Mouse (Mus musculus): ENCODE results near the gene Ociad1.

Gene Ociad1

DNA sequence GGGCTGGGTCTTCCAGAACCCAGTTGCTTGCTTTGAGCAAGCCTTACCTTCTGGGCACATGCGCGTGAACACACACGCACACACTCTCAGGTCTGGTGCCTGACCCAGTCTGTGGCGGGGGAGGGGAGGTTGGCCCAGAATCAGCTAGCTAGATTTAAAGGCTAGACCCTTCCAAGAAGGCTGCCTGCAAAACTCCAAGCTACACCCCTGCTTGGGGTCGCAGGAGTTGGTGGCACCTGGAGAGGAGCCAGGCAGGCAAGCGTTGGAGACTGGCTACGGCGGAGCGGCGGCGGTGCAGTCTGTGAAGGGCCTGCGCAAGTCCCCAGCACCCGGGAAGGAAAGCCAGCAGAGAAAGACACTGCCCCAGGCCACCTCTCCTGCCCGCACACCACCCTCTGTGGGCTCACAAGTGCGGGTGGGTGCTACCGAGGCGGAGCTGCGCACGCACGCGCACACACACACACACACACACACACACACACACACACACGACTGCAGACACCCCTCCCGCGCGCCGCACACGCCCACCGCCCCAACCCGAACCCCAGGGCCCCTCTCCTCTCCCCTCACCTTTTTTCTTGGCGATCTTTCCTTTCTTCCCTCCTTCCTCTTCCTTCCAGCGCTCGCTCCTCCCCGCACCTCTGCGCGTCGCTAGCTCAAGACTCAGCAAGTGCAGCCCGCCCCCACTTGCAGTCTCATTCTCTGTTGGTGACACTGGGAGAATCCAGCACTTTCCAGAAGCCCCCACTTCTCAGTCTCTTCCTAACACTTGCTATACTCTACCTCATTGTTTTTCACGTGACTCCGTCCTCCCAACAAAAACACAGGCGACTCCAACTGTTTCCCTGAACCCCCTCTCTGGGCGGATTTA is 45.6 kb downstream of the Ociad1 start:
- DNase-seq (ENCODE audit: inconsistent ontology term) = peak; percentile 46

DNA sequence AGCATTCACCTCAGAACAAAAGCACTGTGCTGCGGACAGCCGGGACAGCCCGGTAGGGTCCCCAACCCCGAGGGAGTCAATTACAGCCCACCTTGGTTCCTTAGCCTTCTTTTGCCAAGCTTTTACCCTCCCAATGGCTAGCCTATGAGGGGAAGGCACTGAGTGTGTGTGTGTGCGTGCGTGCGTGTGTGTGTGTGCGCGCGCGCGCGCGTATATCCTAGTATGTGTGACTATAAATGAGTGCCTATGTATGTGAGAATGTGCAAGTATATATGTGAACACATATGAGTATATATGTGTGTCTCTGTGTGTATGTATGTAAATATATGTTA is 46.2 kb downstream of the Ociad1 start:
- peak; percentile 45 for DNase-seq (ENCODE audit: inconsistent ontology term)

DNA sequence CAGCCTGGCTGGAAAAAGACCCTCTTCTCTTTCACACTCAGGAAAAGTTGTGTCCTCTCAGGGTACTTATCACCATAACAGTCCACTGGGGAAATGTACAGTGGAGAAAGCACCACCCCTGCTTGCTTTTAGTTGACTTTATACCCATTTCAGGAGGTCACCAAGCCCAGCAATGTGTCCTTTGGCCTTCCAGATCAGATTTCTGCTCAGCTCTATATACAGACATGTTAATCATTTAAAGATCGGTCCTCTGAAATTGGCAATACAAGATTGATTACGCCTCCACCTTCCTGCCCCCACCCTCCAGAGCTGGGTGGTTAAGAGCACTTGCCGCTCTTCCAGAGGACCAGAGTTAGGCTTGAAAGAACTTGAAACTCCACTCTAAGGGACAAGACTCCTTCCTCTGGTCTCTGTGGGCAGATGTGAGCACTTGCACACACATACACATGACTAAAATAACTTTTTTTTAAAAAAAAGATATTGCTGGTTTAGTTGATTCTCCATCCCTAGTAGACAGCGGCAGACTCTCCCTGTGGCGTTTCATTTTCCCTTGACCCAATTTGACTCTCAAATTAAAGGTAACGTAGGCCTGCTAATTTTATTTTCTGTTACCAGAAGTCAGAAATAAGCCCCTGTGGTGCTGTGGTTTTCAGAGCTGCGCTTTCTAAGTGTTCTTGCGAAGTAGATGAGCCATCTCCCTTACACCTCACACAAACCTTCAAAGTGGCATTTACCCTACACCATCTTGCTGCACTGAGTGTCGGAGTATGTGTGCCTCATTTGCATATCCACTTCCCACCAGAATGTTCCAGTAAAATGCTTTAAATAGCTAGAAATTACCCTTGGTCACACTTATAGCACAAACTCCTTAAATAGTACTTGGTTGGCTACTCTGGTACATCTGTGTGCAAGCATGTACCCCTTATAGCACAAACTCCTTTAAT is 47.5 kb downstream of the Ociad1 start:
- no peak for DNase-seq (ENCODE audit: inconsistent ontology term)

DNA sequence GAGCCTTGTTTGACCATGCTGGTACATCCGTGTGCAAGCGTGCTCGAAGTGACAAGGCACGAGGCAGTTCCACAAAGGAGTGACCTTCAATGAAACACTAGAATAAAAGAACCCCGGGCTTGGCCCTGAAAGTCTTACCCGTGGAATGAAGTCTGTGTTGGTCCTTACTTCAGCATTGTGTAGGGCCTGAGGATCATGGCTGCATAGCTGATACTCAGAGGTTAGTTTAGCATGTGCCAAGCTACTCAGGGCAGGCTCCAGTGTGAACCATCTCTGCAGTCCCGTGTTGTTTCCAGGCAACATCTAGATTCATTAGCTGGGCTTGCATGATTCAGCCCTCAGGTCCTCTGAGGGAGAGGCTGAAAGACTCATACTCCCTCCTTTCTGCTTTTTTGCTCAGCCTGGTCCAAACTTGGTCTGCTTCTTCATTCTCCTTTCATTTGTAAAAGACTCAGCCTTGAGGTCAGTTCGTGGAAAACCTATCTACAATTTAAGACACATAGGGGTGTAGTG is 48.2 kb downstream of the Ociad1 start, which contains the start of gene Ociad2:
Gene Ociad2 (minus strand): TSS at position 306 of the 513 bp plus-strand sequence.
- no peak for DNase-seq (ENCODE audit: inconsistent ontology term)

DNA sequence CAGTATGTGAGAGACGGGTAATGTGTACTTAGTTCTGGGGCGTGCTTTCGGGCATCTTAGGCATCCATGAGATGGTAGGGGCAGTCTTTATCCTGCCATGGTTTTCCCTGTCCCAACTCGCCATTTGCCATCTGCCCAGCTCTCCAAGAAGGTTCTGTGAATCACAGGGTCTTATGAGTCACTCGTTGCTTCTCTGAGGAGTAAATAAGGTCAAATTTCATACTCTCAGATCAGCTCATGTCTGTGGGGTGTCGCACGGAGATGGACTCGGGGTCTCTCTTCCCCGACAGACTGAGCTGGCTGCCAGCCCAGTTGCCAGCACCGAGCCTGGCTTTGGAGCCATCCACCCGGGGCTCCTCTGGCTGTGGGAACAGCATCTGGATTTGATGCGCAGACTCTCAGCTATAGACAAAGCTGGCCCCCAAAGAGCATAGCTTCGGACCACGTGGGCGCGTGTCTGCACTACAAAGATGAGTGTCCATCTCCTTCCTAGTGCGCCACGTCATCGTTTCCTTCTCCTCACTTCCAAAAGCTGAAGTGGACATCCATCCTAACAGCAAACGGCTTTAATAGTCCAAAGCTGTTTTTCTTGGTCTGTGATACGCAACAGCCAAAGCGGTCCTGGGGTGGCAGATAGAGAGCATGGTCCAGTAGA is 50.2 kb downstream of the Ociad1 start:
- no peak for DNase-seq (ENCODE audit: inconsistent ontology term)

DNA sequence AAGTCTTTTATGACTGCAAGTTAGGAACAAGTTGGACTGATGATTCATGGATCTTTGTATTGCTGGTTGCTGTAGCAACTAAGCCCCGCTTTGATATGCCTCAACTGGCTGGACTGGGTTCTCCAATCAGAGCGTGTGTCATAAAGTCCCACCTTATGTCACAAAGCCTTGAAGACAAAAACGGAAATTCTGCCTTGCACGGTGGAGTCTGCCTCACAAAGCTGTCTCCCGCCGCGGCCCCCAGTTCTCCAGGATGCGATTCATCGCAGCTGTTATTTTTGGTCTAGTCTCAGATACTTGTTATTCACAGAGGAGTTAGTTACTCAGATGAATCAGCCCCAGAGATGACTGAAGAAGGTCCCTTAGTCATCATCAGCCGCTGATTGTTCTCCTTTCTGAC is 51.7 kb downstream of the Ociad1 start:
- DNase-seq (ENCODE audit: inconsistent ontology term) = peak; percentile 85

DNA sequence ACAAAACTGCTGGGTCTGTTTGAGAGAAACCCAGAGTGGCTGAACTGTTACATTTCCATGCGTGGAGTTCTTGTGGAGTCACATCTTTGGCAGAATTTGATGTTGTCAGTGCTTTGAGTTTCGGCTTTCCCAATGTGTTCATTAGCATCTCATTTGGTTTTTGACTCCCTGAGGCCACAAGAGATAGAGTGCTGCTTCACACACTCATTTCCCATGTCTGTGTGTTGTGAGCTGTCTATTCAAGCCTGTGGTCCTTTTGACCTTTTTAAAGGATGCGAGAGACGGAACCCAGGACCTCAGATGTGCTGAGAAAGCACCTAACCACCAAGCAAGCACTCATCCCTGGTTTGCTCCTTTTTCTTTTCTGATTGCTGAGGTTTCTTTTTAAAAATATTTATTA is 52.7 kb downstream of the Ociad1 start:
- DNase-seq (ENCODE audit: inconsistent ontology term) = no peak

DNA sequence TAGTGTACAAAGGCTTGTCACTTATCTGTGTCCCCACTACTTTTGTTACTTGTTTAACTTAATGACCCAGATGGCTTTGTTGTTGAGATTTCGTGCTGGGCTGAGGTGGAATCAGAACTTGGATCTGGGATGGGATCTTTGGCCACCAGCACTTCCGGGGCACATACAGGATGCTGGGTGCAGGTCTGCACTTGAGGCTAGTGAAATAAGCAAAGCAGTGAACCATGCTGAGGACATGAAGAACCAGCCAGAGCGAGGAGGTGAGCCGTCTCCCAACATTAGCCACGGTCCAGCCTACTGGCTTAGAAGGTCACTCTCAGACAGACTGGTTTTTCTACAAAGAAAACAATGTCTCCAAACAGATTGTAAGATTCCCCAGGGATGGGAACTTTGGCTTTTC is 56.9 kb downstream of the Ociad1 start:
- no peak for DNase-seq (ENCODE audit: inconsistent ontology term)

DNA sequence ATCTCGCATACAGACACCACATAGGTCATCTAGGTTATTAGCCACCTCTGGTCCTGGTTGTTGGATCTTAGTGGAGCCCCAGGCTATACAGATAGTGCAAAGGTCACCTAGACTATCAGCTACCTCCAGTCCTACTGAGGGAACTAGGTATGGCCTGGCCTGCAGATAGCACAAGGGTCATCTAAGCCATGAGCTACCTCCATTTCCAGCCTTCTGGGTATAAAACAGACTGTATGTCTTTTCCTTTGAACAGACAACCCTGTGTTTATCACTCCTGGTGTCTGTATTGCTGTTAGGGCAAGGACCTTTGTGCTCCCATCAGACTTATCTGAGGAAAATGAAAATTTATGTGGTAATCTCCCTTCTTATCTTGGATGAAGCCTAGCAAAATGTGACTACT is 59.2 kb downstream of the Ociad1 start:
- no peak for DNase-seq (ENCODE audit: inconsistent ontology term)

DNA sequence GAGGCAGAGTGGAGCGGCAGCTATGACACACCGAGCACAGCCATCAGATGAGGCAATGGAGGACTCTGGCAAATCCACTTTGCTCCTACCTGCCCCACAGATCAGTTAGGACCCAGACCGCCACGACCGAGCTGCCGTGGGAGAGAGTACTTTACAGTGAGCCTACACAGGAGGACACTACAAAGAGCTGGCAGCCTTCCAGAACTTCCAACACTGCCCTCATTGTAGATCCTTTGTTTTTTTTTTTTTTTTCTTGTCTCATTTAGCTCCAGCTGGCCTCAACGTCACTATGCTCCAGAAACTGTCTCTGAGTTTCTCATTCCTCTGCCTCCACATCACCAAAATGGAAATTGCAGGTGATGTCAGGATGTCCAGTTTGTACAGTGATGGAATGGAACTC is 60.9 kb downstream of the Ociad1 start:
- DNase-seq (ENCODE audit: inconsistent ontology term) = peak; percentile 75

DNA sequence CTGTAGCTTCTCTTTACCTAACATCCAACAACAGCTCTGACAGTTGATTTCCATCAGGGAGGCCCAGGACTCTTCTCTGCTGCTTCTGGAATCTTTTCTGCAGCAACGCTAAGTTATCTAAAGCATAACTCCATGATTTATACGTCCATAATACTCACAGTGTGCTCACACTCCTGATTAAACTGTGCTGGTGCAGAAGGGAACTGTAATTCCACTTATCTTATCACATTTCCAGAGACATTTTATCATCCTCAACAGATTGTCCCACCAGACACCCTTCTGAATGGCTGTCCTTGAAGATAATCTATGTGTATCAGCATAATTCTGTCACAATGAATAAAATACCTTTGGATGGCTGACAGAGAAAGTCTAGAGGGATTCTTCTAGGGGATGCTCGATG is 61.4 kb downstream of the Ociad1 start:
- DNase-seq (ENCODE audit: inconsistent ontology term) = no peak

DNA sequence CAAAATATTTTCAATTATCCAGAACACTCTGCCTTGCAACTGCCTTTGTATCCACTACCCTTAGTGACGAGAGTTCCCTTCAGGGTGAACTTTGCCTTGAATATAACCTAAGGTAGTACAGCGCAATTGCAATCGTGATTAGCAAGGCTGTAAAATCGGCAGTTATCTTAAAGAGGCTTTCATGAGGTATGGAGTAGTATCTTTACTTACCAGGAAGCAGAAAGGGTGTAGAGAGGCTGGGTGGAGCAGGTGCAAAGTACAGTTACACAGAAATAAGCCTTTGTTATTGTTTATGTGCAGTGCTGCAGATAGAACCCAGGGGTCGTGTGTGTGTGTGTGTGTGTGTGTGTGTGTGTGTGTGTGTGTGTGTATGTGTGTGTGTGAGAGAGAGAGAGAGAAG is 62.8 kb downstream of the Ociad1 start:
- no peak for DNase-seq (ENCODE audit: inconsistent ontology term)

DNA sequence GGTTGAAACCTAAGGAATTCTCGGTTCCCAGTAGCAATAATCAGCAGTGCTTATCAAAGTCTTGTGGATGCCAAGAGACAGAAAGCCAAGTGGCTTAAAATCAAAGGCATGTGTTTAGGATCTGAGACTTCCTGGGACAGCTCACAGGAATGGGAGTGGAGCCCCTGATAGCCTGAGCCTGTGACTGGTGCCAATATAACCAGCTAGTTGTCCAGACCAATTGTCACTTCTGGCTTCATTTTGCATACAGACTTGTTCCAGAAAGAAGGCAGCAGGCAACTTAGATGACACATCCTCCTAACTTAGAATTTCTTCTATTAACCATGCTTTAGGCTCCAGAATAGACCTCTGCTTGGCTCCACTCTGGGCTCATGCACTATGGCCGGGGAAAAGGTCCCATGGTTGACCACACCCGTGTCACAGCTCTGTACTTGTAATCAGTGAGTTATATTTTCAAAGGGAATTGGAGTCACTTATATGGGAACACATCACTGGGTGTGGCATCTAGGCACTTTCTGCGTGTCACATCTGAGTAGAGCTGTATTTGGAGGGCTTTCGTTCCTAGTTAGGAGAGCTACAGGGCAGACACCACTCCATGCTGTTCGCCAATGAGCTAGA is 66.7 kb downstream of the Ociad1 start:
- DNase-seq (ENCODE audit: inconsistent ontology term) = no peak

DNA sequence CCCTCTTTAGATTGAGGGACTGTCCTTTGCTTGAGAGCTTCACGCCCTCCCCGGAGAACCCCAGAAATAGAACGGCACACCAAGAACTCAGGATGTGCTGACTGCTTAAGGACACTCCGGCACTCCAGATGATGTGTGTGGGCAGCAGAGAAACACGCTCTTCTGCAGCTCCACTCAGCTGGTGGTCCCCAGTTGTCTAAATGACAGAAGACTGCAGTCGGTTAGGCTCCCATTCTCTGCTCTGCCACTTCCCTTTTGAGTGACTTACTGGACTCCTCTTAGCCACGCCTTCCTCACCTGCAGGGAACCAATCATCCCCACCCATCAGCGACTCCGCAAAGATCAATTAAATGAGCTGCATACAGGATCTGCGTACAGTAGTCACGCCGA is 67.2 kb downstream of the Ociad1 start:
- no peak for DNase-seq (ENCODE audit: inconsistent ontology term)

DNA sequence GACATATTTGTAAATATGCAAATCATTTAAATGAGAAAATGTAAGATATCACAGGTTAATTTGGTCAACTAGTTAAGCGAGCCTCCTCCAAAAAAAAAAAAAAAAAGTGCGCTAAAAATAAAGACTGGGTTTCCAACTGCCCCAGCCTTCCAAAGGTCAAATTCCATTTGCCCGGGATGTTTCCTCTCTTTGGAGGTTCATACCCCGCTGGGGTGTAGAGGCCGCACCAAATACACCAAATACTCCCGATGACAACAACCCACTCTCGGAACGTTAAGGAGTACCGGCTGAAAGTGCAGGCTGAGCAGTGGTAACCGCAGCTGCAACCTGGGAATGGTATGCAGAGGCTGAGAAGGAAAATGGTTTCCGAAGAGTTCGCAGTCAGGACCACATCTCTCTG is 67.7 kb downstream of the Ociad1 start:
- no peak for DNase-seq (ENCODE audit: inconsistent ontology term)

DNA sequence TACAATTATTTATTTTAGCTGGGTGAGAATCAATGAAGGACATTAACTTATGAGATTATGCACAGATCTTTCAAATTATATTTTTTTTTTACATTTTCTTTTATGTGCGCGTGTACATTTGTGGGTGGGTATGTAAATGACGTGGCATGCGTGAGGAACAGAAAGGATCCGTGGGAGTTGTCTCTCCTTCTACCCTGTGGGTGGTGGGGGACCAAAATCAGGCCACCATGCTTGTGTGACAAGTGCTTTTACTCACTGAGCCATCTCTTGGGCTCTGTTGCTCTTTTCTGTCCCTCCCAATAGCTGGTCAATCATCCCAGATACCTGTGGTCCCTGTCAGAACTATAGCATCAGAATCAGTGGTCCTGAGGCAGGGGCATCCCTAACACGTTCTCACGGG is 69.8 kb downstream of the Ociad1 start:
- no peak for DNase-seq (ENCODE audit: inconsistent ontology term)

DNA sequence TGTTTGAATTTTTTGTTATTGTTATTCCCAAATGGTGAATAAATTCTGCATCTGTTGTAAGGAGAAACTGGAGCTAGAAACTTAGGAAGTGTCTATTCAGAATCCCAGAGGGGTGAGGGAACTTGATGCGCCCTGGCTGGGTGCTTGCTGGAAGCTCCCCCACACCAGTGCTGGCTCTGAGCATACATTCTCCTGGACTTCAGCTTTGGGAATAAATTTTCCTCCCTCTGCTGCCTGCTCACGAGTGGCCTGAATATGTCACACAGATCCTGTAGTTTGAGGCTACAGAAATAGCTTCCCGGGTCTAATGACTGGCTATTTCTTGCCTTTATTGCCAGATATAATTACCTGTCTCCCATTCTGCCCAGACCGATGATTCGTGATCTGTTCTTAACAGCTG is 70.2 kb downstream of the Ociad1 start:
- no peak for DNase-seq (ENCODE audit: inconsistent ontology term)
